Mouse (Mus musculus) embryonic facial prominence, embryonic 14.5 days (tissue): ENCODE data around the gene Nat8f1. TPM values are rescaled to one million over a fixed set of nuclear protein-coding genes. Genes with fewer than 3 reads are reported as not detected.
"Not testable (repeated sequence)": the region's sequence is repeated elsewhere in the genome, so short reads cannot be mapped to it uniquely, and the experiment has no call there.

ENCODE experiments used
- ATAC-seq: fragments of 200-750 bp; cut with Nextera tagmentation; 2 replicates; pipeline ENCODE4 v1.8.0; 2017; ENCODE audit warnings: low read depth, moderate number of reproducible peaks, moderate TSS enrichment
- DNase-seq: peaks from one replicate; pipeline ENCODE4 v3.0.0-alpha.2; 2015; ENCODE audit warnings: low spot score
- H3K27ac ChIP-seq: fragments of 300-500 bp; sonication (generic); replicated peaks from 2 replicates; pipeline ENCODE4 v1.5.1; 2014; ENCODE audit warnings: low read depth, mild to moderate bottlenecking, low read length, moderate library complexity
- H3K27me3 ChIP-seq: fragments of 300-500 bp; sonication (generic); replicated peaks from 2 replicates; pipeline ENCODE4 v1.6.1; 2014; ENCODE audit warnings: low read length; ENCODE audit not compliant: control insufficient read depth, insufficient read depth
- H3K36me3 ChIP-seq: fragments of 300-500 bp; sonication (generic); 2 replicates; pipeline ENCODE4 v1.6.1; 2014; ENCODE audit warnings: low read length, mixed read lengths; ENCODE audit not compliant: control insufficient read depth, insufficient read depth
- H3K4me1 ChIP-seq: fragments of 300-500 bp; sonication (generic); 2 replicates; pipeline ENCODE4 v1.6.1; 2014; ENCODE audit warnings: antibody characterized with exemption, low read length; ENCODE audit not compliant: control insufficient read depth, insufficient read depth
- H3K4me2 ChIP-seq: fragments of 300-500 bp; sonication (generic); 2 replicates; pipeline ENCODE4 v1.6.1; 2014; ENCODE audit warnings: low read depth, mild to moderate bottlenecking, low read length, moderate library complexity, mixed read lengths
- H3K4me3 ChIP-seq: fragments of 300-500 bp; sonication (generic); 2 replicates; pipeline ENCODE4 v1.5.1; 2014; ENCODE audit warnings: low read depth, mild to moderate bottlenecking, low read length
- H3K9ac ChIP-seq: fragments of 300-500 bp; sonication (generic); 2 replicates; pipeline ENCODE4 v1.6.1; 2014; ENCODE audit warnings: low read depth, mild to moderate bottlenecking, low read length, moderate library complexity, mixed read lengths
- H3K9me3 ChIP-seq: fragments of 300-500 bp; sonication (generic); 2 replicates; pipeline ENCODE4 v1.6.1; 2016; ENCODE audit warnings: low read length; ENCODE audit not compliant: control insufficient read depth
- WGBS: fragments of 180-500 bp; shearing (Covaris S2); extraction: QIAGEN DNeasy Blood & Tissue Kit; methylation state at CpG from one replicate; pipeline ENCODE4 v1.1.7; 2014; 5-methylcytosine and 5-hydroxymethylcytosine counted together
- polyA plus RNA-seq: library from polyadenylated mRNA; unstranded; fragments of >200 nt; fragmentation: Nextera tagmentation; extraction: Ambion mirVana; gene quantifications from 2 replicates; pipeline ENCODE4 v1.2.1, GENCODE M21; 2014

The Nat8f1 gene
- polyA plus RNA-seq, 1 experiment from 2014 or later: 4.2 TPM

- H3K27me3 ChIP-seq: no peaks in the 10 kb centered on the region
Measured at GRCm38 (mm10) chr6:85915141-85915538, 347 bp downstream of the Nat8f1 start.

GRCm38 (mm10) chr6:85911587-85911986 is 3.9 kb downstream of the Nat8f1 start, which contains the start of gene Tprkb:
TSS of gene Tprkb (plus strand) at chr6:85911865.
- Histone ChIP-seq H3K27me3 (no peaks in the 10 kb centered on the region), H3K36me3 (no peaks in the 10 kb centered on the region), H3K9ac (no peak within 1 kb of the TSS), H3K4me2 (no peak within 1 kb of the TSS), H3K27ac (no peak within 1 kb of the TSS), H3K4me1 (peaks cover 10% of the 10 kb centered on the region), H3K9me3 (no peaks in the 10 kb centered on the region), H3K4me3 (no peak within 1 kb of the TSS)
- no peak for DNase-seq
- no peak for ATAC-seq
- 84% methylated on average over 3 of the region's 3 CpGs for WGBS

More at GRCm38 (mm10) chr6:85915141-85915538, 347 bp downstream of the Nat8f1 start:
- Histone ChIP-seq H3K9me3 (no peaks in the 10 kb centered on the region), H3K4me2 (peak overlapping the region; percentile 84), H3K4me1 (peaks cover 11% of the 10 kb centered on the region), H3K9ac (peak overlapping the region; percentile 78), H3K27ac (peak overlapping the region; percentile 82), H3K36me3 (no peaks in the 10 kb centered on the region), H3K4me3 (peak overlapping the region; percentile 58)
- ATAC-seq: no peak
- peak; percentile 31 for DNase-seq
- WGBS: 2% methylated on average over 11 of the region's 11 CpGs

GRCm38 (mm10) chr6:85909704-85910103 is 5.8 kb downstream of the Nat8f1 start:
- no peak overlapping the region for H3K4me2 ChIP-seq
- H3K9ac ChIP-seq: no peak overlapping the region
- ATAC-seq (no peak), DNase-seq (no peak)
- H3K4me3 ChIP-seq: no peak overlapping the region
- H3K4me1 ChIP-seq: peaks cover 2% of the 10 kb centered on the region
- H3K27me3 ChIP-seq: no peaks in the 10 kb centered on the region; the same call in 1 of the 2 replicates
- no peak overlapping the region for H3K27ac ChIP-seq
- H3K36me3 ChIP-seq: no peaks in the 10 kb centered on the region
- WGBS: 93% methylated on average over 1 of the region's 1 CpGs
- no peaks in the 10 kb centered on the region for H3K9me3 ChIP-seq

- WGBS: 61% methylated on average over 3 of the region's 3 CpGs
- Histone ChIP-seq H3K27me3 (no peaks in the 10 kb centered on the region; the same call in 1 of the 2 replicates), H3K9ac (no peak overlapping the region), H3K4me2 (no peak overlapping the region), H3K4me1 (no peaks in the 10 kb centered on the region), H3K27ac (no peak overlapping the region), H3K36me3 (no peaks in the 10 kb centered on the region), H3K4me3 (no peak overlapping the region), H3K9me3 (no peaks in the 10 kb centered on the region)
- ATAC-seq (no peak), DNase-seq (no peak)
Measured at GRCm38 (mm10) chr6:85908341-85908740, 7.1 kb downstream of the Nat8f1 start.

DNA sequence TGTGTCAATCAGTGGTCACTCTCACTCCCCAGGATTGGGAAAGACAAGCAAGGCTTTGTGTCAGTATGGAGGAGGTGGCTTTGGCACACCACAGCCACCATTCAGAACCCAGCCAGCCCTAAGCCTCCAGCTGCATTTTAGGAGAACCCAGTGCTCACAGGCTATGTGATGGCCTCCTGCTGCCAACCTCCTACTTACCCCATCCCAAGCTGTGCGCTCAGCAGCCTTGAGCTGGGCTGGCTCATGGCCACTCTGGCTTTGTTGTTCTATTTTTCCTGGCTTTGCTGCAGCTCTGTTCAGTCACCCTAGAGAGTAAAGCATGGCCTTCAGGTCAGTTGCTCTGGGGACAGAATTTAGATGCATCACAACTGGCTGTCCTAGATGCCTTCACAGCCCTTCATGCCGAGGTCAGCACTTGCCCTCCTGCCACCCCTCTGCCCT is 8.6 kb downstream of the Nat8f1 start:
- H3K27me3 ChIP-seq, H3K9me3 ChIP-seq, H3K4me3 ChIP-seq, H3K36me3 ChIP-seq, ATAC-seq, H3K27ac ChIP-seq, H3K9ac ChIP-seq, H3K4me1 ChIP-seq, DNase-seq, H3K4me2 ChIP-seq: not testable (repeated sequence)
- 57% methylated on average over 2 of the region's 2 CpGs for WGBS

GRCm38 (mm10) chr6:85904642-85905061 is 10.8 kb downstream of the Nat8f1 start, which contains the start of gene Nat8f4:
TSS of gene Nat8f4 (minus strand) at chr6:85904884.
- H3K9me3 ChIP-seq, H3K9ac ChIP-seq, H3K4me1 ChIP-seq, H3K27me3 ChIP-seq, H3K27ac ChIP-seq, DNase-seq, H3K36me3 ChIP-seq: not testable (repeated sequence)
- ATAC-seq: peak; percentile 92
- 24% methylated on average over 20 of the region's 20 CpGs for WGBS
- Histone ChIP-seq H3K4me2 (peak within 1 kb of the TSS; percentile 41), H3K4me3 (peak within 1 kb of the TSS; percentile 23; the same call in 1 of the 2 replicates)

GRCm38 (mm10) chr6:85902303-85902702 is 13.2 kb downstream of the Nat8f1 start:
- ATAC-seq: no peak
- DNase-seq: no peak
- H3K4me1 ChIP-seq: no peaks in the 10 kb centered on the region
- H3K9me3 ChIP-seq: no peaks in the 10 kb centered on the region
- H3K4me3 ChIP-seq: no peak overlapping the region
- no peaks in the 10 kb centered on the region; the same call in 1 of the 2 replicates for H3K27me3 ChIP-seq
- no peaks in the 10 kb centered on the region for H3K36me3 ChIP-seq
- 96% methylated on average over 2 of the region's 2 CpGs for WGBS
- no peak overlapping the region for H3K9ac ChIP-seq
- no peak overlapping the region for H3K4me2 ChIP-seq
- no peak overlapping the region for H3K27ac ChIP-seq

- ATAC-seq: not testable (repeated sequence)
Measured at GRCm38 (mm10) chr6:85898596-85899475, 16.7 kb downstream of the Nat8f1 start.

More at GRCm38 (mm10) chr6:85898596-85899475, 16.7 kb downstream of the Nat8f1 start:
- not testable (repeated sequence) for H3K4me1 ChIP-seq, H3K36me3 ChIP-seq, H3K9ac ChIP-seq, H3K4me2 ChIP-seq, H3K27ac ChIP-seq, H3K4me3 ChIP-seq, H3K27me3 ChIP-seq, DNase-seq, H3K9me3 ChIP-seq
- WGBS: 77% methylated on average over 6 of the region's 8 CpGs
